Comparison of ENCODE assay signal across 7 mouse cellular contexts in the genomic region with DNA sequence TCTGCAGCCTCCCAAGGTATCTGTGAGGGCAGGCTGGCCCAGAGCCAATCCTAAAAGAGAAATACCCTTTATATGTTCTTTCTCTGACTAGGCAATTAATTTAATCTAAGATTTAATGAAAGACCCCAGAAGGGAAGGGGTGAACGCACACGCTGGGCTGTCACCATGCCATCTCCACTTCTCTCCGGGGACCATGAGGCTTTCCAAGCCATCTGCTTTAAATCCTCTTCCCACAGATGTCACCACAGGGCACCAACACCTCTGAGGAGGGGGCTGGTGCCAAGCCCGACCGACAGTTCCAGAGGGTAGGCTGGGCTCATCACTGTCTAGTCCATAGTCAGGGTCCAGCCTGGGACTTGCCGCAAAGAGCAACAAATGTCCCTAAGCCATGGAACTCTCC. TPM values are rescaled to one million over a fixed set of nuclear protein-coding genes. Genes with fewer than 3 reads are reported as not detected.
DNase-seq lines count a peak whose midpoint lies in the region; ATAC-seq and TF ChIP-seq lines count a peak whose summit lies in the region.

No protein-coding gene starts in this region.

- H3K4me2 ChIP-seq in forebrain, embryonic 13.5 days: peak overlapping the region; percentile 89
- peak overlapping the region; percentile 71 for H3K4me2 ChIP-seq in liver, embryonic 15.5 days

- peaks cover 38% of the 10 kb centered on the region for H3K4me1 ChIP-seq in E14TG2a.4 (replicated peaks; ENCODE audit: low read depth, low read length)
- H3K4me1 ChIP-seq in forebrain, embryonic 13.5 days: peaks cover 88% of the 10 kb centered on the region
- H3K4me1 ChIP-seq in liver, embryonic 15.5 days (replicated peaks): no peaks in the 10 kb centered on the region

- peaks cover 48% of the 10 kb centered on the region for H3K27me3 ChIP-seq in E14TG2a.4 (ENCODE audit: insufficient read depth, low read length)
- no peaks in the 10 kb centered on the region; the same call in 1 of the 2 replicates for H3K27me3 ChIP-seq in forebrain, embryonic 13.5 days
- peaks cover 50% of the 10 kb centered on the region for H3K27me3 ChIP-seq in liver, embryonic 15.5 days

- H3K36me3 ChIP-seq in E14TG2a.4 (ENCODE audit: insufficient read depth, low read length): no peaks in the 10 kb centered on the region
- H3K36me3 ChIP-seq in forebrain, embryonic 13.5 days (ENCODE audit: poor library complexity, severe bottlenecking): no peaks in the 10 kb centered on the region
- no peaks in the 10 kb centered on the region for H3K36me3 ChIP-seq in liver, embryonic 15.5 days (replicated peaks)

- H3K9ac ChIP-seq in forebrain, embryonic 13.5 days: peak overlapping the region; percentile 76; the same call in 1 of the 2 replicates
- no peak overlapping the region for H3K9ac ChIP-seq in liver, embryonic 15.5 days

- 14% methylated on average over 6 of the region's 6 CpGs for WGBS in forebrain, embryonic 13.5 days
- 20% methylated on average over 6 of the region's 6 CpGs for WGBS in liver, embryonic 15.5 days (ENCODE audit: insufficient replicate concordance)

- ATAC-seq in forebrain, embryonic 13.5 days: peak; percentile 36; the same call in 1 of the 2 replicates
- no peak for ATAC-seq in liver, embryonic 15.5 days (ENCODE audit: insufficient read depth)

- H3K9me3 ChIP-seq in E14TG2a.4 (ENCODE audit: low read length): no peaks in the 10 kb centered on the region
- no peaks in the 10 kb centered on the region for H3K9me3 ChIP-seq in forebrain, embryonic 13.5 days (replicated peaks)
- H3K9me3 ChIP-seq in liver, embryonic 15.5 days (replicated peaks): no peaks in the 10 kb centered on the region

- peak; percentile 67 for DNase-seq in brain, adult 2 months (ENCODE audit: low read depth, low spot score)
- no peak for DNase-seq in Muller cell, postnatal 12 days (ENCODE audit: inconsistent ontology term)
- no peak for DNase-seq in thymus, adult 18-20 months
- no peak for DNase-seq in frontal cortex, adult 2 months (ENCODE audit: extremely low spot score in 1 of 2, low spot score in 1 of 2)

- H3K27ac ChIP-seq in forebrain, embryonic 13.5 days: peak overlapping the region; percentile 68
- H3K27ac ChIP-seq in liver, embryonic 15.5 days (replicated peaks): no peak overlapping the region

- peak overlapping the region; percentile 91; the same call in 1 of the 2 replicates for H3K4me3 ChIP-seq in E14TG2a.4 (replicated peaks; ENCODE audit: low read length)
- peak overlapping the region; percentile 65 for H3K4me3 ChIP-seq in forebrain, embryonic 13.5 days
- H3K4me3 ChIP-seq in liver, embryonic 15.5 days (replicated peaks): no peak overlapping the region; the same call in 1 of the 2 replicates

- TF ChIP-seq CTCF in E14TG2a.4 (conservative IDR thresholded peaks at IDR 0.05; ENCODE audit: low read length): no peak

RNA-seq across cellular contexts. Expression of gene Pxylp1, which starts 4.5 kb away (rescaled TPM):
- 47.2 and 49.2 TPM in 2 replicates for polyA plus RNA-seq in forebrain, embryonic 13.5 days (2015; fragmentation: Nextera tagmentation; extraction: Ambion mirVana)
- polyA plus RNA-seq in liver, embryonic 15.5 days (2015; fragmentation: Nextera tagmentation; extraction: Ambion mirVana): 5.5 and 6.1 TPM in 2 replicates
- 17.4 and 17.6 TPM in 2 replicates for polyA plus RNA-seq in frontal cortex, adult 2 months (2012; rRNA removed)
